Mouse (Mus musculus) gastrocnemius, postnatal 25 days (tissue): ENCODE data around the gene Arhgef38. TPM values are rescaled to one million over a fixed set of nuclear protein-coding genes. Genes with fewer than 3 reads are reported as not detected.

Experiments used
- DNase-seq: peaks from one replicate; pipeline ENCODE4 v3.0.0; 2022
- total RNA-seq, 2 experiments: library from RNA; stranded (reverse); gene quantifications; 1 replicate in 1 of 2; 2 replicates in 1 of 2; pipeline ENCODE4 v1.2.3; 2021

Gene Arhgef38
- total RNA-seq, 2 experiments from 2014 or later, result not detected

DNA sequence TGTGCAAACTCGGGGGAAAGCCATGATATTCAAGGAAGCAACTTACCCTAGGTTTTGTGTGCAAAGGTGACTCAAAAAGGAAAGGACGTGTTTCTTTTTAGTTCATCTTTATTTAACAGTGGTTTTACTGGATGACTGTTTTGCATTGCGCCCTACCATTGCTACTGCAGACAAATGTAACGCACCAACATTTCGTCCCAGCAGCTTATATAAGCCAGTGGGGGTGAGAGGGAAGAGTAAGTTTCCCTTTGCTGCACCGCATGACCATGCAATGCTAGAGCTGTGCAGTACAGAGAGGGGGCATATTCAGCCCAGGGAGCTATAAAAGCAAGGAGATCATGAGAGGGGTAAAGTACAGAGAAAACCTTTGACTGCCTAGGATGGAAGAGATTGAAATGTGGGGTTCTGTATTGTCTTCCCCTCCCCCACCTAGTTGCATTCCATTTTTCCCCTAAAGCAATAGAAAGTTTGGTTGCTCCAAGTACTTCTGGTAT is 70.8 kb downstream of the Arhgef38 start:
- DNase-seq, result no peak

DNA sequence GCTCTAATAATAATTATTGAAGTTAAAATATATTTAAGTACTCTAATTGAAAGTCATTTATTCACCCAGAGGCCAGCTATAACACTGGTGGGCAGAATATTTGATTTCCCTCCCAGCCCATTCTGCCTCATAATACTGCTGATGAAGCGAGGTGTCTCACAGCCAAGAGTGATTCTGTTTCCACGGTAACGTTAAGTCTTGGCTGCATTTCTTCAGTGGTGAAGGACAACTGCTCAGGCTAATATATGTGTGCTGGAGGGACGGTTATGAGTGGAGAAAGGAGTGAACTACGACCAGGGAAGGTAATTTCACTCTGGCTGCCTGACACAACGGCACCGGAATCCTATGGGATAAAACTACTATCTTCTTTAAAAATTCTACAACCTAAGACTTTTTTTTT is 71.6 kb downstream of the Arhgef38 start:
- no peak for DNase-seq

GRCm38 (mm10) chr3:133161407-133161806 is 73.3 kb downstream of the Arhgef38 start:
- no peak for DNase-seq

- no peak for DNase-seq
Observed at GRCm38 (mm10) chr3:133158260-133158659, 76.5 kb downstream of the Arhgef38 start.

- no peak for DNase-seq
Observed at GRCm38 (mm10) chr3:133154683-133155082, 80.1 kb downstream of the Arhgef38 start.

DNA sequence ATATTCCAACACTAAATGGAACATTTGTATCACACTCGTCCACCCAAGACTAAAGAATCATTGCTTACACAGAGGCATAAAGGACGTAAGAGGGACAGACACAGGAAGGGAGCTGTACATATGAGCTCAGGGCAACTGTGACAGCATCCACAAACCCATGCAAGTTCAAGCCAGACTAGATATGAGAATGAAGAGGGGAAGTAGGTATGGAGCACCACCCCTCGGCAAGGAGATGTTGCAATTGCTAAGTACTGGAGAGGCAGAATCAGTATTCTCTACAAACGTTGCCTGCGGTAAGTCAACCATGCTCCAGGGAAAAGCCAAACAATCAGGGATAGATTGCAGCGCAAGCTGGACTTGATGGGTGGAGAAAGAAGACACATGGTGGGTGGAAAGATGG is 81.1 kb downstream of the Arhgef38 start:
- DNase-seq, result no peak

GRCm38 (mm10) chr3:133152831-133153230 is 81.9 kb downstream of the Arhgef38 start:
- DNase-seq, result no peak

GRCm38 (mm10) chr3:133151629-133152028 is 83.1 kb downstream of the Arhgef38 start:
- no peak for DNase-seq

GRCm38 (mm10) chr3:133144511-133145147 is 90.1 kb downstream of the Arhgef38 start:
- no peak for DNase-seq

GRCm38 (mm10) chr3:133141877-133142276 is 92.9 kb downstream of the Arhgef38 start:
- no peak for DNase-seq

- no peak for DNase-seq
Observed at GRCm38 (mm10) chr3:133132611-133133010, 102.1 kb downstream of the Arhgef38 start.

DNA sequence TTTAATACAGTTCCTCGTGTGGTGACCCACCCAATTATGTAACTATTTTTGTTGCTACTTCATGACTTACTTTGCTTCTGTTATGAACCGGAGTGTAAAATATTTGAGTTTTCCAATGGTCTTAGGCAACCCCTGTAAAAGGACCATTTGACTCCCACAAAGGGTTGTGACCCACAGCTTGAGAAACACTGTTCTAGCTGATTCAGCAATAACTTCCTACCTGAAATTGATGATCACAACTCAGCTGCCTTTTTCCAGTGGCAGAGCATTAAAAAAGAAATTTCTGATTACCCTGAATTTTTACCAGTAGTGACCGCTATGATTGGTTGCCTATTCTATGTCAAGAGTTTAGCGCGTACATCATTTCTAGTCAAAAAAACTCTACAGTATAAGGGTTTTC is 103.4 kb downstream of the Arhgef38 start:
- no peak for DNase-seq

- DNase-seq, result no peak
Observed at GRCm38 (mm10) chr3:133113281-133113680, 121.5 kb downstream of the Arhgef38 start.

DNA sequence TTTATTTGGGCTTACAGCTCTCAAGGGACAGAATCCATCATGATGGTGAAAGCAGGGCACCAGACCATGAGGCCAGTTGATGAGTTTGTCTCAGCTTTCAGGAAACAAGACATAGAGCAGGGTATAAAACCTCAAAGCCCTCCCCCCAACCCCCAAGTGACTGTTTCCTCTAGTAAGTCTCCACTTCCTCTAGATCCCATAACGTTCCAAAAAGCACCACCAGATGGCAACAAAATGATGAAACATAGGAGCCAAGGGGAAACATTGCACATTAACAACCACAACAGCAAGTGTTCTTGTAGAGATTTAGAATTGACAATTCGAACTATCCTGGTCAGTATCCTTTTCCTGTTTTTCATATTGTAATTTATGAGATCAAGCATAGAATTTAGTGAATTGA is 123.0 kb downstream of the Arhgef38 start:
- no peak for DNase-seq

DNA sequence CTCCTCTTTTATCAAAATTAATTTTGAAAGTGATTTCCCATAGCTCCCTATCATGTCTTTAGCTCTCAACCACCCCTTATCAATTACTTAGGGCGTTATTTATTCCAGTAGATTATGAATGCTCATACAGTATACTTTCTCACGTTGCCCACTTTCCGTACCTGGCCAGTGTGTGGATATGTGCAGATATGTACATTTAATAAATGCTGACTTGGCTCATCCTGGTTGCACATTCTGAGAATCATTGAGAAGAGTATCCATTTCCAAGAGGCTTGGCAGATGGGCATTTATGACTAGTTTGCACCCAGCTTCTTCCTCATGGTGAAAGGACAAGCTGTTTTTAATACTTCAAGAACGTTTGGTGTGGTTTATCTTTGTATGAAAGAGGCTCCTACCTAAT is 124.9 kb downstream of the Arhgef38 start:
- no peak for DNase-seq

- DNase-seq, result no peak
Observed at GRCm38 (mm10) chr3:133108731-133109130, 126.0 kb downstream of the Arhgef38 start.

DNA sequence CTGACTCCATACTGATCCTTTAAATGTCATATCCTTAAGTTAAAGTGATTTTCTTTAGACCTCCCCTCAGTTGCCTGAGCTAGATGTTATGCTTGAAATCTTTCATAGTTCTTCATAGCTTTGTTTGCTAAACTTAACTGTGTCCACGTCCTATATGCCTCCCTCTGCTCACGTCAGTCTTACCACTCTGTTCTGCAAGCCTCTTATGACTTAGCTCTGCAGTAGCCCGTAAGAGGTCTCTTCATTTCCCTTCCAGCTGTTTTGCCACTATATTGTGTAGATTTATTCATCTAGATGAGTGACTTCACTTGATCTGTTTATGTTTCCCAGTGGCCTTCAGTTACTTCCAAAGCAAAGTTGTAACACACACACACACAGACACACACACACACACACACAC is 130.3 kb downstream of the Arhgef38 start:
- no peak for DNase-seq

- DNase-seq, result no peak
Observed at GRCm38 (mm10) chr3:133103768-133104167, 131.0 kb downstream of the Arhgef38 start.

GRCm38 (mm10) chr3:133098909-133099308 is 135.8 kb downstream of the Arhgef38 start:
- no peak for DNase-seq

- DNase-seq, result no peak
Observed at GRCm38 (mm10) chr3:133098336-133098735, 136.4 kb downstream of the Arhgef38 start.

GRCm38 (mm10) chr3:133097936-133098335 is 136.8 kb downstream of the Arhgef38 start:
- no peak for DNase-seq

DNA sequence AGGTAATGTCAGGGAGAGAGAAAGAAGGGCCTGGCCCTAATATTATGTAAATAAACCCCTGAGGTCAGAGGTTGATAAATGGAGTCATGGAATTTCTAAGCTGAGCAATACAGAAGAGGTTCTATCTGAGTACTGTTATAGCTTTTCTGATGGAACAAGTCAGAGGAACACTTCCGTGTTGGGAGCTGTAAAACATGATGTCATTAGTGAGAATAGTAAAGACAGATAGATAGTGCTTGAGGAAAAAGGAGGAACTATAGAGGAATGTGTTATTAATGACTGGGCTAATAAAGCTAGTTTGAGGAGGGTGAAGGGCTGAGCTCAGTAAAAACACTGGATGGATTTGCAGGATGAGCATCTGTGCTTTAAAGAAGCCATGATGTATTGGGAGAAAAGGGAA is 140.4 kb downstream of the Arhgef38 start:
- no peak for DNase-seq

DNA sequence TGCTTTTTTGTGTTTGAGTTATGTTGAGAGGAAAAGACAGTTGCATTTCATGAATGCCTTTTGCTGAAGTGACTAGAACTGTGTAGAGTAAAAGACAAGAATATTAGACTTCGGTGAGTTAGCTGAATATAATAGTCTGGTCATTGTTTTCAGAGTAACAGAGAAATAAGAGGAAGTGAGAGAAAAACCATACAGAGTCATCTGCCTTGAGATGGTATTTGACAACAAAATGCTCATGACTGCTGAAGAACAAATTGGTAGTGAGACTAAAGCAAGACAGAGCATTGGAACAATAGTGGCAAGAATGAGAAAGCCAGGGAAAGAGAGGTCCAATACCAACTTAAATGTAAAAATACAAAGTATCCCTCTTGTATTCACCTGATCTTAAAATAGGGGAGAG is 141.8 kb downstream of the Arhgef38 start:
- no peak for DNase-seq

- DNase-seq, result no peak
Observed at GRCm38 (mm10) chr3:133092274-133092853, 142.4 kb downstream of the Arhgef38 start.
